Mouse (Mus musculus): ENCODE data around the gene Gm2916. TPM values are rescaled to one million over a fixed set of nuclear protein-coding genes. Genes with fewer than 3 reads are reported as not detected.
"Not testable (repeated sequence)": the region's sequence is repeated elsewhere in the genome, so short reads cannot be mapped to it uniquely, and the experiment has no call there.

The Gm2916 gene
- 9.5 and 12.9 TPM in 2 replicates for polyA plus RNA-seq (2012; rRNA removed)

GRCm38 (mm10) chr14:3883872-3884271 lies at the start of gene Gm2916:
TSS of gene Gm2916 (plus strand) at chr14:3884172.
- H3K27me3 ChIP-seq (ENCODE audit: control insufficient read depth, insufficient read depth, low read length); H3K4me3 ChIP-seq (ENCODE audit: control insufficient read depth, low read depth, low read length); H3K4me1 ChIP-seq (ENCODE audit: control insufficient read depth, insufficient read depth, low read length); H3K27ac ChIP-seq (ENCODE audit: control insufficient read depth, insufficient read depth, low read depth, low read length); H3K36me3 ChIP-seq (ENCODE audit: control insufficient read depth, insufficient read depth, low read length): not testable (repeated sequence)

GRCm38 (mm10) chr14:3845945-3846344 lies 38.0 kb upstream of the Gm2916 start, which contains the start of gene Gm3033:
TSS of gene Gm3033 (plus strand) at chr14:3846245.
- not testable (repeated sequence) for H3K4me3 ChIP-seq (ENCODE audit: control insufficient read depth, low read depth, low read length); H3K27ac ChIP-seq (ENCODE audit: control insufficient read depth, insufficient read depth, low read depth, low read length); H3K4me1 ChIP-seq (ENCODE audit: control insufficient read depth, insufficient read depth, low read length); H3K36me3 ChIP-seq (ENCODE audit: control insufficient read depth, insufficient read depth, low read length); H3K27me3 ChIP-seq (ENCODE audit: control insufficient read depth, insufficient read depth, low read length)

- not testable (repeated sequence) for H3K4me1 ChIP-seq (ENCODE audit: control insufficient read depth, insufficient read depth, low read length); H3K27ac ChIP-seq (ENCODE audit: control insufficient read depth, insufficient read depth, low read depth, low read length); H3K27me3 ChIP-seq (ENCODE audit: control insufficient read depth, insufficient read depth, low read length); H3K4me3 ChIP-seq (ENCODE audit: control insufficient read depth, low read depth, low read length); H3K36me3 ChIP-seq (ENCODE audit: control insufficient read depth, insufficient read depth, low read length)
Measured at GRCm38 (mm10) chr14:3931456-3931855, 47.5 kb downstream of the Gm2916 start, which contains the start of gene Gm3029. TSS of gene Gm3029 (plus strand) at chr14:3931756.

GRCm38 (mm10) chr14:3963247-3963646 lies 79.3 kb downstream of the Gm2916 start, which contains the start of gene Gm3095:
TSS of gene Gm3095 (plus strand) at chr14:3963547.
- not testable (repeated sequence) for H3K27me3 ChIP-seq (ENCODE audit: control insufficient read depth, insufficient read depth, low read length); H3K36me3 ChIP-seq (ENCODE audit: control insufficient read depth, insufficient read depth, low read length); H3K4me3 ChIP-seq (ENCODE audit: control insufficient read depth, low read depth, low read length); H3K27ac ChIP-seq (ENCODE audit: control insufficient read depth, insufficient read depth, low read depth, low read length); H3K4me1 ChIP-seq (ENCODE audit: control insufficient read depth, insufficient read depth, low read length)

Other genes starting within 250 kb of the Gm2916 start
- gene Gm3012, start 249.7 kb upstream of the Gm2916 start, polyA plus RNA-seq (2012; rRNA removed), result 6.7 and 7.3 TPM in 2 replicates
- gene Gm3020, start 232.1 kb upstream of the Gm2916 start, polyA plus RNA-seq (2012; rRNA removed), result 0.57 and 0.65 TPM in 2 replicates
- not detected in 2 replicates for gene Gm3043, start 195.4 kb upstream of the Gm2916 start, polyA plus RNA-seq (2012; rRNA removed)
- gene Gm3002, start 74.1 kb upstream of the Gm2916 start, polyA plus RNA-seq (2012; rRNA removed), result 1.7 and 4.2 TPM in 2 replicates
- gene Gm3033, start 37.9 kb upstream of the Gm2916 start, polyA plus RNA-seq (2012; rRNA removed), result 0.07 and 0.25 TPM in 2 replicates
- 5.3 and 6.5 TPM in 2 replicates for gene Gm3029, start 47.6 kb downstream of the Gm2916 start, polyA plus RNA-seq (2012; rRNA removed)
- 1.8 and 2.6 TPM in 2 replicates for gene Gm3095, start 79.4 kb downstream of the Gm2916 start, polyA plus RNA-seq (2012; rRNA removed)
- gene Gm3099, start 114.2 kb downstream of the Gm2916 start, polyA plus RNA-seq (2012; rRNA removed), result 0.32 and 0.67 TPM in 2 replicates
- gene Gm5796, start 139.8 kb downstream of the Gm2916 start, polyA plus RNA-seq (2012; rRNA removed), result 1.6 and 2.6 TPM in 2 replicates
- 2.6 and 3.5 TPM in 2 replicates for gene Gm3115, start 199.9 kb downstream of the Gm2916 start, polyA plus RNA-seq (2012; rRNA removed)
- gene Gm8108, start 226.4 kb downstream of the Gm2916 start, polyA plus RNA-seq (2012; rRNA removed), result 2.1 and 2.4 TPM in 2 replicates

Data from testis, adult 2 months (tissue).